Mouse (Mus musculus): ENCODE measurements around the gene Egfl8. TPM values are rescaled to one million over a fixed set of nuclear protein-coding genes. Genes with fewer than 3 reads are reported as not detected.

Gene Egfl8
- polyA plus RNA-seq (2014; fragmentation: Nextera tagmentation; extraction: Ambion mirVana): 3.1 and 4.4 TPM in 2 replicates

- H3K4me2 ChIP-seq (ENCODE audit: low read depth, low read length): no peak within 1 kb of the TSS
- no peaks in the 10 kb centered on the region for H3K27me3 ChIP-seq (ENCODE audit: control insufficient read depth, insufficient read depth, low read length)
- H3K27ac ChIP-seq (replicated peaks; ENCODE audit: low read depth, low read length): no peak within 1 kb of the TSS
- H3K9me3 ChIP-seq (replicated peaks; ENCODE audit: control insufficient read depth, low read length): no peaks in the 10 kb centered on the region
- H3K4me1 ChIP-seq (ENCODE audit: control insufficient read depth, insufficient read depth, low read length): no peaks in the 10 kb centered on the region
- H3K9ac ChIP-seq (replicated peaks; ENCODE audit: low read length): no peak within 1 kb of the TSS
- ATAC-seq (replicated peaks; ENCODE audit: insufficient number of reproducible peaks, low FRiP score, low TSS enrichment, low read depth) (no peak), DNase-seq (ENCODE audit: low spot score) (no peak)
- H3K36me3 ChIP-seq (replicated peaks; ENCODE audit: control insufficient read depth, insufficient read depth, low read depth, low read length): peaks cover 9% of the 10 kb centered on the region
- H3K4me3 ChIP-seq (ENCODE audit: low read depth, low read length): no peak within 1 kb of the TSS
- WGBS: 44% methylated on average over 6 of the region's 6 CpGs
These were observed at the start of gene Egfl8 for GRCm38 (mm10) chr17:34615871-34616270. TSS of gene Egfl8 (minus strand) at chr17:34615971.

DNA sequence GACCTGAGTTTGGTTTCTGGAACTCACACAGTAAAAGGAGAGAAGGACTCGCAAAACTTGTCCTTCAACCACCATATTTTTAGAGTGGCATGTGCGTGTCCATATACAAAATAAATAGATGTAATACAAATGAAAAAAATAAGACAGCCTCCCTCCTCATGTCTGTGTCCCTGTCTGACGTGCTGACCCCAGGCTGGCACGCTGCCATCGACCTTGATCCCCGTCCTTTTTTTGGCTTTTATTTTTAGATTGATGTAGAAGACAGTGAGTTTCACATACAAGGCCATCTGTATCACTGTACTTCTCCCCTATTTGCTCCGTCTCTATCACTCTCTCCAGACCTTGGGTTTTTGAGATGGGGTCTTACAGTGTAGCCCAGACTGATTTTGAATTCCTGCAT is 48.7 kb upstream of the Egfl8 start:
- no peak overlapping the region for H3K27ac ChIP-seq (replicated peaks; ENCODE audit: low read depth, low read length)
- no peak overlapping the region for H3K4me3 ChIP-seq (ENCODE audit: low read depth, low read length)
- no peaks in the 10 kb centered on the region for H3K9me3 ChIP-seq (replicated peaks; ENCODE audit: control insufficient read depth, low read length)
- no peak overlapping the region for H3K4me2 ChIP-seq (ENCODE audit: low read depth, low read length)
- no peak for ATAC-seq (replicated peaks; ENCODE audit: insufficient number of reproducible peaks, low FRiP score, low TSS enrichment, low read depth)
- WGBS: 80% methylated on average over 7 of the region's 7 CpGs
- DNase-seq (ENCODE audit: low spot score): no peak
- no peaks in the 10 kb centered on the region; the same call in 1 of the 2 replicates for H3K4me1 ChIP-seq (ENCODE audit: control insufficient read depth, insufficient read depth, low read length)
- no peak overlapping the region for H3K9ac ChIP-seq (replicated peaks; ENCODE audit: low read length)
- H3K27me3 ChIP-seq (ENCODE audit: control insufficient read depth, insufficient read depth, low read length): peaks cover 12% of the 10 kb centered on the region
- no peaks in the 10 kb centered on the region for H3K36me3 ChIP-seq (replicated peaks; ENCODE audit: control insufficient read depth, insufficient read depth, low read depth, low read length)

DNA sequence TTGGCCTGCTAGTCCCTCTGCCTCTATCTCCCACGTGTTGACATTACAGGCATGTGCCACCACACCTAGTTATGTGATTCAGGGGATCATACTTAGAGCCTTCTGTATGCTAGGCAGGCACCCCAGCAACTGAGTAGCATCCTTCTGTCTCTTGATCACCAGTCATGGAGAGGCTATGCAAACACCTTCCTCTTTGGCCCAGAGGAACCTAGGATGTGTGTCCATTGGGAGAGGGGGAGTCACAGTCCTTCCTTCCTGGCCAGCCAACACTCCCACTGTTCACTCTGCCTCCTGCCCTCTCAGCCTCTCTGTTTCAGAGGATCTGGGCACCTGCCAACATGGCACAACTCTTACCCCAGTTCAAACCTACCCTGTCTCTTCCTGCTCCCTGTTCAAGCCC is 47.8 kb upstream of the Egfl8 start:
- Histone ChIP-seq H3K4me3 (ENCODE audit: low read depth, low read length) (no peak overlapping the region), H3K27me3 (ENCODE audit: control insufficient read depth, insufficient read depth, low read length) (peaks cover 14% of the 10 kb centered on the region), H3K4me1 (ENCODE audit: control insufficient read depth, insufficient read depth, low read length) (no peaks in the 10 kb centered on the region; the same call in 1 of the 2 replicates), H3K4me2 (ENCODE audit: low read depth, low read length) (no peak overlapping the region), H3K27ac (replicated peaks; ENCODE audit: low read depth, low read length) (no peak overlapping the region), H3K9ac (replicated peaks; ENCODE audit: low read length) (no peak overlapping the region), H3K9me3 (replicated peaks; ENCODE audit: control insufficient read depth, low read length) (no peaks in the 10 kb centered on the region), H3K36me3 (replicated peaks; ENCODE audit: control insufficient read depth, insufficient read depth, low read depth, low read length) (no peaks in the 10 kb centered on the region)
- 45% methylated on average over 1 of the region's 1 CpGs for WGBS
- DNase-seq (ENCODE audit: low spot score) (no peak), ATAC-seq (replicated peaks; ENCODE audit: insufficient number of reproducible peaks, low FRiP score, low TSS enrichment, low read depth) (no peak)

DNA sequence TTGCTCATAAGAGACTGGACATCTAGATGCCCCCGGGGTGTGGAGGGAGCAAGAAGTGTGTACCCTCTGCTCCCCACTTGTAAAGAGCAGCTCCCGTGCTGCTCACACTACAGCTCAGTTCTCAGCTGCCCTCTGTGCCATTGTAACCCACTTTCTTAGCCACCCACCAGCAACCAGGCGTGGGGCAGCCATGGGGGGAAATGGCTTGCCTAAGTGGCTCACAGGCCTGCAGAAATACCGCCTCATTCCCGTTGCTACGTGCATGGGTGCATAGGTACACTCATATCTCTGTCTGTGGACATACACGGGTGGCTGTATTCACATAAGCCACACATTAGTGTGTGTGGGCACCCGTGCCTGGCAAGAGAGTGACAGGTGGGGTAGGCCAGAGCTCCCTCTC is 47.2 kb upstream of the Egfl8 start:
- H3K36me3 ChIP-seq (replicated peaks; ENCODE audit: control insufficient read depth, insufficient read depth, low read depth, low read length): no peaks in the 10 kb centered on the region
- H3K4me3 ChIP-seq (ENCODE audit: low read depth, low read length): no peak overlapping the region
- H3K4me2 ChIP-seq (ENCODE audit: low read depth, low read length): no peak overlapping the region
- DNase-seq (ENCODE audit: low spot score) (no peak), ATAC-seq (replicated peaks; ENCODE audit: insufficient number of reproducible peaks, low FRiP score, low TSS enrichment, low read depth) (no peak)
- H3K9me3 ChIP-seq (replicated peaks; ENCODE audit: control insufficient read depth, low read length): no peaks in the 10 kb centered on the region
- H3K4me1 ChIP-seq (ENCODE audit: control insufficient read depth, insufficient read depth, low read length): no peaks in the 10 kb centered on the region; the same call in 1 of the 2 replicates
- 76% methylated on average over 8 of the region's 8 CpGs for WGBS
- no peak overlapping the region for H3K9ac ChIP-seq (replicated peaks; ENCODE audit: low read length)
- peaks cover 14% of the 10 kb centered on the region for H3K27me3 ChIP-seq (ENCODE audit: control insufficient read depth, insufficient read depth, low read length)
- H3K27ac ChIP-seq (replicated peaks; ENCODE audit: low read depth, low read length): no peak overlapping the region

DNA sequence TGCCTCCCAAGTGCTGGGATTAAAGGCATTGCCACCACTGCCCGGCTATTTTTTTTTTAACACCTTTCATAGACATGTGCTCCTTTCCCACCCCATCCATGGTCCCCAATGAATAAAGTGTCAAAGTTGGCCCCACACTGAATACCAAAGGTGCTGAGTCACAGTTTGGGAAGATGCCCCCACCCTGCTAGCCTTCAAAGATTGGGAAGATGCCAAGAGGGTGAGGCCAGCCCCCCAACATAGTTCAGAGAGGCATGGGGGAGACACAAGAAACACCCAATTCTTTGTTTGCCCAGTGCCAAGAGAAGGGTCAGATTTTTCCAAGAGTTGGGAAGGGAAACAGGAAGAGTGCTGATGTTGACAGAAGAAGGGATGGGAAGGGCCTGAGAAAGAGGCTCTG is 46.7 kb upstream of the Egfl8 start:
- H3K9me3 ChIP-seq (replicated peaks; ENCODE audit: control insufficient read depth, low read length): no peaks in the 10 kb centered on the region
- H3K27ac ChIP-seq (replicated peaks; ENCODE audit: low read depth, low read length): no peak overlapping the region
- no peaks in the 10 kb centered on the region; the same call in 1 of the 2 replicates for H3K4me1 ChIP-seq (ENCODE audit: control insufficient read depth, insufficient read depth, low read length)
- H3K36me3 ChIP-seq (replicated peaks; ENCODE audit: control insufficient read depth, insufficient read depth, low read depth, low read length): no peaks in the 10 kb centered on the region
- H3K9ac ChIP-seq (replicated peaks; ENCODE audit: low read length): no peak overlapping the region
- WGBS: 87% methylated on average over 1 of the region's 1 CpGs
- H3K27me3 ChIP-seq (ENCODE audit: control insufficient read depth, insufficient read depth, low read length): peaks cover 14% of the 10 kb centered on the region
- ATAC-seq (replicated peaks; ENCODE audit: insufficient number of reproducible peaks, low FRiP score, low TSS enrichment, low read depth): no peak
- no peak for DNase-seq (ENCODE audit: low spot score)
- H3K4me2 ChIP-seq (ENCODE audit: low read depth, low read length): no peak overlapping the region
- H3K4me3 ChIP-seq (ENCODE audit: low read depth, low read length): no peak overlapping the region

GRCm38 (mm10) chr17:34661121-34661591 is 45.4 kb upstream of the Egfl8 start:
- 12% methylated on average over 19 of the region's 19 CpGs for WGBS
- Histone ChIP-seq H3K9ac (replicated peaks; ENCODE audit: low read length) (no peak overlapping the region; the same call in 1 of the 2 replicates), H3K9me3 (replicated peaks; ENCODE audit: control insufficient read depth, low read length) (no peaks in the 10 kb centered on the region), H3K27ac (replicated peaks; ENCODE audit: low read depth, low read length) (no peak overlapping the region), H3K36me3 (replicated peaks; ENCODE audit: control insufficient read depth, insufficient read depth, low read depth, low read length) (no peaks in the 10 kb centered on the region), H3K4me2 (ENCODE audit: low read depth, low read length) (peak overlapping the region; percentile 38), H3K4me1 (ENCODE audit: control insufficient read depth, insufficient read depth, low read length) (no peaks in the 10 kb centered on the region; the same call in 1 of the 2 replicates), H3K27me3 (ENCODE audit: control insufficient read depth, insufficient read depth, low read length) (peaks cover 14% of the 10 kb centered on the region), H3K4me3 (ENCODE audit: low read depth, low read length) (no peak overlapping the region)
- DNase-seq (ENCODE audit: low spot score) (peak; percentile 27), ATAC-seq (replicated peaks; ENCODE audit: insufficient number of reproducible peaks, low FRiP score, low TSS enrichment, low read depth) (no peak)

- no peaks in the 10 kb centered on the region for H3K36me3 ChIP-seq (replicated peaks; ENCODE audit: control insufficient read depth, insufficient read depth, low read depth, low read length)
- no peaks in the 10 kb centered on the region for H3K9me3 ChIP-seq (replicated peaks; ENCODE audit: control insufficient read depth, low read length)
- no peak overlapping the region for H3K9ac ChIP-seq (replicated peaks; ENCODE audit: low read length)
- no peak overlapping the region for H3K27ac ChIP-seq (replicated peaks; ENCODE audit: low read depth, low read length)
- no peaks in the 10 kb centered on the region; the same call in 1 of the 2 replicates for H3K4me1 ChIP-seq (ENCODE audit: control insufficient read depth, insufficient read depth, low read length)
- DNase-seq (ENCODE audit: low spot score): no peak
- ATAC-seq (replicated peaks; ENCODE audit: insufficient number of reproducible peaks, low FRiP score, low TSS enrichment, low read depth): peak; percentile 37; the same call in 1 of the 2 replicates
- no peak overlapping the region for H3K4me3 ChIP-seq (ENCODE audit: low read depth, low read length)
- no peak overlapping the region for H3K4me2 ChIP-seq (ENCODE audit: low read depth, low read length)
- H3K27me3 ChIP-seq (ENCODE audit: control insufficient read depth, insufficient read depth, low read length): peaks cover 14% of the 10 kb centered on the region
- 35% methylated on average over 9 of the region's 11 CpGs for WGBS
These were observed 44.6 kb upstream of the Egfl8 start for GRCm38 (mm10) chr17:34660259-34660820.

DNA sequence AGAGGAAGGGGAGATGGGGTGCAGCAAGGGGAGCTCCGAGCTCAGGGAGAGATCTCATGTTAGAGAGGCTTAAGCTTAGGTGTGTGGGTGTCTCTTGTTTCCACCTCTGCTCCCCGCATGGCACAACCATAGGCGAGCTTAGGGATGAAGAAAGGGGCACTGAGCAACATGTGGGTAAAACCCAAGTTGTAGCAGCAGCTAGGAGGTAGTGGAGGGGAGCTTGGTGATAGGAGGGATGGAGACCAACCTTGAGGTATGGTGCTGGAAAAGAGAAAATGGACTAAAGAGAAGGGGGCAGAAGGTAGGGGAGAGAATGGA is 44.1 kb upstream of the Egfl8 start:
- no peaks in the 10 kb centered on the region for H3K36me3 ChIP-seq (replicated peaks; ENCODE audit: control insufficient read depth, insufficient read depth, low read depth, low read length)
- 55% methylated on average over 3 of the region's 3 CpGs for WGBS
- DNase-seq (ENCODE audit: low spot score) (no peak), ATAC-seq (replicated peaks; ENCODE audit: insufficient number of reproducible peaks, low FRiP score, low TSS enrichment, low read depth) (no peak)
- no peak overlapping the region for H3K4me2 ChIP-seq (ENCODE audit: low read depth, low read length)
- H3K4me1 ChIP-seq (ENCODE audit: control insufficient read depth, insufficient read depth, low read length): no peaks in the 10 kb centered on the region; the same call in 1 of the 2 replicates
- no peak overlapping the region for H3K4me3 ChIP-seq (ENCODE audit: low read depth, low read length)
- H3K9me3 ChIP-seq (replicated peaks; ENCODE audit: control insufficient read depth, low read length): no peaks in the 10 kb centered on the region
- no peak overlapping the region for H3K9ac ChIP-seq (replicated peaks; ENCODE audit: low read length)
- no peak overlapping the region for H3K27ac ChIP-seq (replicated peaks; ENCODE audit: low read depth, low read length)
- H3K27me3 ChIP-seq (ENCODE audit: control insufficient read depth, insufficient read depth, low read length): peaks cover 11% of the 10 kb centered on the region
